Mouse (Mus musculus): ENCODE results near the gene Gm4869. TPM values are rescaled to one million over a fixed set of nuclear protein-coding genes. Genes with fewer than 3 reads are reported as not detected.
A peak's percentile ranks its signal among the peaks of the same experiment; 100 is the strongest.
"Not testable (repeated sequence)": the region's sequence is repeated elsewhere in the genome, so short reads cannot be mapped to it uniquely, and the experiment has no call there.

The Gm4869 gene
- polyA plus RNA-seq, 1 experiment from 2014 or later, result not detected

DNA sequence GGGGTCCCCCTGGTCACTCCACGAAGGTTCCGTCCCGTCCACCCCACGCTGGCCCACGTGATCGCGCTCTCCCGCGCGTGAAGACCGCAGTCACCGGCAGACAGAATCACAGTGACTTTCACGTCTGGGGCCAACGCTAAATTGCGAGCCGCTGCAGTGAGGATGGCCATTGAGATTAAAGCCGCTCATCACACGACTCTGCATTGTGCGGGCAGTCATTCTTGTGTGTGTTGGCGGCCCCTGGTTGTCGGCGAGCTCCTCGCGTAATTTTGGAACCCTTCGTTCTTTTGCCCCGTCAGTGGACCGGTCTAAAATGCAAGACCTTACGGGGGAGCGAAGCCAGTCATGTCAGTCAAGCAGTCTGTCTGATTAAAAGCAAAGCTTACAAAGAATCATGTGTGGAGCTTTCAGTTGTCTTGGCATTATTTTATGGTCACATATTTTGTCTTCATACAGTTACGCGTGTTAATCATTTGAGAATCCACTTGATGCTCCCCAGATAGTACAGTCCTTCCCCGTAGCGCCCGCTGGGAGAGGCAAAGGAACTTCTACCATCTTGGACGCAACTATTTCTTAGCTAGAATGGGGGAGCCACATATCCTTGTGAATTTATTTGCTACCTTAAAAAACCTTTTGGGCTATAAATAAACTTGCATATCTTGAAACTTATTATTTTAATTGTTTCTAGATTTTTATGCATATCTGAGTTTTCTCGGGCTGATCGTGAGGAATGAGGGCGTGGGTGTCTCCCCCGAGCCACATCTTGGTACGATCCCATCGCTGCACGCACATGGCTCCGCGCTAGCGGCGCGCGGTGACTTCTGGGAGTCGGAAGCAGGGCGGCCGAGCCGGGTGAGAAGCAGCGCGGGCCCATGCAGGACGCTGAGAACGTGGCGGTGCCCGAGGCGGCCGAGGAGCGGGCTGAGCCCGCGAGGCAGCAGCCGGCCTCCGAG lies 26.7 kb upstream of the Gm4869 start, which contains the start of gene Eif3b:
Gene Eif3b, plus strand, starts transcription at position 840 of the 953 bp plus-strand sequence.
- Histone ChIP-seq H3K27me3 (replicated peaks; ENCODE audit: control insufficient read depth, insufficient read depth, low read length) (no peaks in the 10 kb centered on the region), H3K27ac (ENCODE audit: low read depth, low read length) (peak within 1 kb of the TSS; percentile 92), H3K36me3 (ENCODE audit: control insufficient read depth, insufficient read depth, low read length) (0 out of 2 replicates have a peak, but pooled peaks cover 4% of the 10 kb centered on the region), H3K9me3 (replicated peaks; ENCODE audit: control insufficient read depth, low read length) (no peaks in the 10 kb centered on the region), H3K9ac (ENCODE audit: low read length) (peak within 1 kb of the TSS; percentile 94), H3K4me2 (ENCODE audit: low read length) (peak within 1 kb of the TSS; percentile 62), H3K4me3 (ENCODE audit: low read depth, low read length) (peak within 1 kb of the TSS; percentile 99), H3K4me1 (ENCODE audit: control insufficient read depth, insufficient read depth, low read length) (peaks cover 14% of the 10 kb centered on the region)
- under 1% methylated on average over 65 of the region's 65 CpGs for WGBS
- ATAC-seq (peak; percentile 95), DNase-seq (ENCODE audit: low spot score) (peak; percentile 97)

- Histone ChIP-seq H3K4me2 (ENCODE audit: low read length) (peak overlapping the region; percentile 62), H3K9ac (ENCODE audit: low read length) (peak overlapping the region; percentile 94), H3K4me1 (ENCODE audit: control insufficient read depth, insufficient read depth, low read length) (peaks cover 14% of the 10 kb centered on the region), H3K4me3 (ENCODE audit: low read depth, low read length) (peak overlapping the region; percentile 99), H3K9me3 (replicated peaks; ENCODE audit: control insufficient read depth, low read length) (no peaks in the 10 kb centered on the region), H3K36me3 (ENCODE audit: control insufficient read depth, insufficient read depth, low read length) (0 out of 2 replicates have a peak, but pooled peaks cover 4% of the 10 kb centered on the region), H3K27ac (ENCODE audit: low read depth, low read length) (peak overlapping the region; percentile 92), H3K27me3 (replicated peaks; ENCODE audit: control insufficient read depth, insufficient read depth, low read length) (no peaks in the 10 kb centered on the region)
- ATAC-seq, result peak; percentile 35; the same call in 1 of the 2 replicates
- DNase-seq (ENCODE audit: low spot score), result peak; percentile 3
- WGBS, result under 1% methylated on average over 57 of the region's 62 CpGs
Measured at GRCm38 (mm10) chr5:140419442-140420080, 25.9 kb upstream of the Gm4869 start.

DNA sequence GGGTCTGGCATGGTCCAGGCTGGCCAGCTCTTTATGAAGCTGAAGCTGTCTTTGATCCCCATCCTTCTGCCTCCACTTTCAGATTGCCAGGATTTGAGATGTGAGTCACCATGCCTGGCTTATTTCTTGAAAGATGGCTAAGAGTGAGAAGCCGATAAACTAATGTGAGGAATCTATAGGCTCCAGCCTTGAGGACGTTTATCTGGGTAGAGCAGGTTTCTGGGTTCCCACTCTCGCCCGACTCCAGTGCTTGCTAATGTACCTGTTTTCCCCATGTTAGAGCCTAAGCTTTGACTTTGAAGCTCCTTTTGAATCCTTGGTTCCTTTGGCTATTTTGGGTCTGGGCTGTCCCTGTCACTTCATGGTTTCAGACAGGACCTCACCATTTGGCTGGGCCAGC lies 24.8 kb upstream of the Gm4869 start:
- Histone ChIP-seq H3K9me3 (replicated peaks; ENCODE audit: control insufficient read depth, low read length) (no peaks in the 10 kb centered on the region), H3K27ac (ENCODE audit: low read depth, low read length) (no peak overlapping the region), H3K4me3 (ENCODE audit: low read depth, low read length) (peak overlapping the region; percentile 99), H3K4me2 (ENCODE audit: low read length) (peak overlapping the region; percentile 62), H3K9ac (ENCODE audit: low read length) (peak overlapping the region; percentile 94), H3K36me3 (ENCODE audit: control insufficient read depth, insufficient read depth, low read length) (peaks cover 8% of the 10 kb centered on the region), H3K4me1 (ENCODE audit: control insufficient read depth, insufficient read depth, low read length) (peaks cover 14% of the 10 kb centered on the region), H3K27me3 (replicated peaks; ENCODE audit: control insufficient read depth, insufficient read depth, low read length) (no peaks in the 10 kb centered on the region)
- DNase-seq (ENCODE audit: low spot score) (no peak), ATAC-seq (no peak)
- 68% methylated on average over 4 of the region's 4 CpGs for WGBS

DNA sequence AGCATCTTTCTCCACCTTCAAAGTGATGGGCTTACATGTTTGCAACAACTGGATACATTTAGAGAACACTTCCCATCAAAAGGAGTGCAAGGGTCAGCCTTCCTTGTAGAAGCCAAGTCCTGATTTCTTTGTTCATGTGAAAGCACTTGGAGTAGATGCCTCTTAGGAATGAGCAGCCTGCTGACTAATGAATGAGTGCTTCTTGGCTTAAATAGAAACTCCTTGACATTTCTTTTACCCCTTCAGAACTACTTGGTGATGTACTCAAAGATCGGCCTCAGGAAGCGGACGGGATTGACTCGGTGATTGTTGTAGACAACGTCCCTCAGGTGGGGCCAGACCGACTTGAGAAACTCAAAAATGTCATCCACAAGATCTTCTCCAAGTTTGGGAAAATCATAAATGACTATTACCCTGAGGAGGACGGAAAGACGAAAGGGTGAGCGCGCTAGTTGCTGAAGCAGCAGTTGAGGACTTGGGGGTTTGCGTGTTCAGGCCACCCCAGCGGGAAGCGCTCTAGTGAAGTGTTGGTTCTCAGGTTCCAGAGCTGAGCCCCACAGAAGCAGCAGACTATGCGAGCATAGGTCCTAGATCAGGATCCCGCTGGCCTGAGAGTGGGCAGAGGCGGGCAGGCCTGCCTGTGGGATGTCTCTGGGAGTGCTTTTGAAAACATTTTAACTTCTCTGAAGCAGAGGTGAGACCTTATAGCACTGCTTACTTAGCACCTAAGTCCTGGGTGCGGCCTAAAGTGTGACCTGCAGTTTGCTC lies 20.2 kb upstream of the Gm4869 start:
- no peak overlapping the region for H3K27ac ChIP-seq (ENCODE audit: low read depth, low read length)
- peaks cover 12% of the 10 kb centered on the region for H3K4me1 ChIP-seq (ENCODE audit: control insufficient read depth, insufficient read depth, low read length)
- H3K9ac ChIP-seq (ENCODE audit: low read length), result no peak overlapping the region
- no peak for ATAC-seq
- no peaks in the 10 kb centered on the region for H3K9me3 ChIP-seq (replicated peaks; ENCODE audit: control insufficient read depth, low read length)
- H3K4me3 ChIP-seq (ENCODE audit: low read depth, low read length), result no peak overlapping the region
- peaks cover 54% of the 10 kb centered on the region for H3K36me3 ChIP-seq (ENCODE audit: control insufficient read depth, insufficient read depth, low read length)
- 97% methylated on average over 17 of the region's 17 CpGs for WGBS
- DNase-seq (ENCODE audit: low spot score), result no peak
- H3K4me2 ChIP-seq (ENCODE audit: low read length), result no peak overlapping the region
- no peaks in the 10 kb centered on the region for H3K27me3 ChIP-seq (replicated peaks; ENCODE audit: control insufficient read depth, insufficient read depth, low read length)

GRCm38 (mm10) chr5:140439117-140439516 lies 6.3 kb upstream of the Gm4869 start:
- H3K27me3 ChIP-seq (replicated peaks; ENCODE audit: control insufficient read depth, insufficient read depth, low read length); ATAC-seq: not testable (repeated sequence)

GRCm38 (mm10) chr5:140441406-140441805 lies 4.0 kb upstream of the Gm4869 start:
- DNase-seq (ENCODE audit: low spot score) (no peak), ATAC-seq (no peak)
- 97% methylated on average over 3 of the region's 3 CpGs for WGBS
- Histone ChIP-seq H3K4me1 (ENCODE audit: control insufficient read depth, insufficient read depth, low read length) (no peaks in the 10 kb centered on the region), H3K27me3 (replicated peaks; ENCODE audit: control insufficient read depth, insufficient read depth, low read length) (no peaks in the 10 kb centered on the region), H3K4me3 (ENCODE audit: low read depth, low read length) (no peak overlapping the region), H3K27ac (ENCODE audit: low read depth, low read length) (no peak overlapping the region), H3K36me3 (ENCODE audit: control insufficient read depth, insufficient read depth, low read length) (peaks cover 88% of the 10 kb centered on the region), H3K4me2 (ENCODE audit: low read length) (no peak overlapping the region), H3K9me3 (replicated peaks; ENCODE audit: control insufficient read depth, low read length) (no peaks in the 10 kb centered on the region), H3K9ac (ENCODE audit: low read length) (no peak overlapping the region)

More at GRCm38 (mm10) chr5:140439117-140439516, 6.3 kb upstream of the Gm4869 start:
- H3K9ac ChIP-seq (ENCODE audit: low read length); H3K27ac ChIP-seq (ENCODE audit: low read depth, low read length); H3K4me1 ChIP-seq (ENCODE audit: control insufficient read depth, insufficient read depth, low read length); DNase-seq (ENCODE audit: low spot score); H3K9me3 ChIP-seq (replicated peaks; ENCODE audit: control insufficient read depth, low read length); H3K4me2 ChIP-seq (ENCODE audit: low read length); H3K4me3 ChIP-seq (ENCODE audit: low read depth, low read length): not testable (repeated sequence)
- WGBS, result 71% methylated on average over 1 of the region's 6 CpGs
- peaks cover 88% of the 10 kb centered on the region for H3K36me3 ChIP-seq (ENCODE audit: control insufficient read depth, insufficient read depth, low read length)

DNA sequence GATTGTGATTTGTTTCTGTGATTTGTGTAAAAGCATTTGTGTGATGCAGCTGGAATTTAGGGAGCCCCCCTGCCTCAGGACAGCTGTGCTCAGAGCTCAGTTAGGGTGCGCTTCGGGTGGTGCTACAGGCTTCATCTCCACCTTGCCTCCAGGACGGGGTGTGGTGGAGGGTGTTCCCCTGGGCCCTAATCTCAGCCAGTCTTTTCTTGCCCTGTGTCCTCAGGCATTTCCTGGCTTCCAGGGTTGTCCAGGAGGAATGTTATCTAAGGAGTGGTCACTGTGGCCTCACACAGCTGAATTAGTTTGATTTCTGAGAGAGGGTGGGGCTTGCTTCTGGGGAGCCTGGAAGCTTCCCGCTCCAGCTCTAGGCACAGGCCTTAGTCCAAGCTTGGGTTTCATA lies 1.4 kb upstream of the Gm4869 start:
- H3K4me1 ChIP-seq (ENCODE audit: control insufficient read depth, insufficient read depth, low read length), result no peaks in the 10 kb centered on the region
- no peak overlapping the region for H3K4me2 ChIP-seq (ENCODE audit: low read length)
- H3K9ac ChIP-seq (ENCODE audit: low read length), result no peak overlapping the region
- H3K27me3 ChIP-seq (replicated peaks; ENCODE audit: control insufficient read depth, insufficient read depth, low read length), result no peaks in the 10 kb centered on the region
- no peaks in the 10 kb centered on the region for H3K9me3 ChIP-seq (replicated peaks; ENCODE audit: control insufficient read depth, low read length)
- ATAC-seq (no peak), DNase-seq (ENCODE audit: low spot score) (no peak)
- no peak overlapping the region for H3K4me3 ChIP-seq (ENCODE audit: low read depth, low read length)
- peaks cover 66% of the 10 kb centered on the region for H3K36me3 ChIP-seq (ENCODE audit: control insufficient read depth, insufficient read depth, low read length)
- no peak overlapping the region for H3K27ac ChIP-seq (ENCODE audit: low read depth, low read length)
- 92% methylated on average over 4 of the region's 4 CpGs for WGBS

GRCm38 (mm10) chr5:140446054-140446453 lies 609 bp downstream of the Gm4869 start:
- ATAC-seq (no peak), DNase-seq (ENCODE audit: low spot score) (no peak)
- Histone ChIP-seq H3K27ac (ENCODE audit: low read depth, low read length) (no peak overlapping the region), H3K9ac (ENCODE audit: low read length) (no peak overlapping the region), H3K4me1 (ENCODE audit: control insufficient read depth, insufficient read depth, low read length) (no peaks in the 10 kb centered on the region), H3K4me3 (ENCODE audit: low read depth, low read length) (no peak overlapping the region), H3K4me2 (ENCODE audit: low read length) (no peak overlapping the region), H3K9me3 (replicated peaks; ENCODE audit: control insufficient read depth, low read length) (no peaks in the 10 kb centered on the region), H3K27me3 (replicated peaks; ENCODE audit: control insufficient read depth, insufficient read depth, low read length) (no peaks in the 10 kb centered on the region), H3K36me3 (ENCODE audit: control insufficient read depth, insufficient read depth, low read length) (peaks cover 50% of the 10 kb centered on the region)
- WGBS, result 86% methylated on average over 7 of the region's 7 CpGs

Measured in forebrain, embryonic 14.5 days (tissue).